Mouse (Mus musculus) bone marrow, adult 2 months (tissue): ENCODE data around the gene Kcne1.

Source experiments
- CTCF ChIP-seq: fragments of 200-500 bp; IDR thresholded peaks from 2 replicates; pipeline ENCODE4 v1.5.1; 2011; ENCODE audit warnings: low read length, control low read depth; ENCODE audit not compliant: control insufficient read depth, insufficient read depth
- POLR2A ChIP-seq: fragments of 200-500 bp; IDR thresholded peaks from 2 replicates; pipeline ENCODE4 v1.6.1; 2011; ENCODE audit warnings: low read depth, mild to moderate bottlenecking, control low read depth, low read length, borderline replicate concordance; ENCODE audit not compliant: control insufficient read depth

DNA sequence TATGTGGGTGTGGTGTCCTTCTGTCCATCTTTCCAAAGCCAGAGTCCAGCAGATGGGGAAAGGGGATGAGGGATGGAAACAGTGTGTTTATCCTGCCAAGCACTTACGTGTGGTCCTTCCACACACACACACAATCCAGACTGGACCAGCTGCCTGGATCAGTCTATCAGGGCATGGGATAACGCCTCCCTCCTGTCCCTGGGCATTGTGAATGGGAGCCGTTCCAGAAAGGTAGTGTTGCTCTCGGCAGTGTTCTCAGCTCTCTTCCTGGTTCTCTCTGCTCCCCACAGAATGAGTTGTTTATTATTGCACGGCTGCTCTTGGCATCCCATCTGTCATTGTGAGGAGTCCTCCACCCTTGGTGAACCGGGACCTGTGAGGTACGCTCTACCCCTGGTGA is 1.4 kb upstream of the Kcne1 start:
- no peak for TF ChIP-seq POLR2A
- TF ChIP-seq CTCF = no peak
